Mouse (Mus musculus) CD4-positive helper T cell, adult 2 months (primary cell): ENCODE results near the gene Syne1.

ENCODE experiments used
- DNase-seq: peaks from one replicate; pipeline ENCODE4 v3.0.0-alpha.2; 2012; ENCODE audit warnings: low read depth, missing footprints, low spot score

Gene Syne1

GRCm38 (mm10) chr10:5309398-5309797 lies 241.9 kb downstream of the Syne1 start:
- DNase-seq, result no peak

GRCm38 (mm10) chr10:5305555-5305954 lies 245.7 kb downstream of the Syne1 start:
- DNase-seq, result no peak

- DNase-seq, result no peak
Observed at GRCm38 (mm10) chr10:5295291-5295891, 255.9 kb downstream of the Syne1 start.

- no peak for DNase-seq
Observed at GRCm38 (mm10) chr10:5289575-5289909, 261.7 kb downstream of the Syne1 start.

- no peak for DNase-seq
Observed at GRCm38 (mm10) chr10:5288716-5289574, 262.3 kb downstream of the Syne1 start.

- no peak for DNase-seq
Observed at GRCm38 (mm10) chr10:5288262-5288661, 263.0 kb downstream of the Syne1 start.

GRCm38 (mm10) chr10:5275769-5276168 lies 275.5 kb downstream of the Syne1 start:
- DNase-seq, result no peak

- no peak for DNase-seq
Observed at GRCm38 (mm10) chr10:5270641-5271040, 280.6 kb downstream of the Syne1 start.

- DNase-seq, result no peak
Observed at GRCm38 (mm10) chr10:5264418-5264817, 286.9 kb downstream of the Syne1 start.

- no peak for DNase-seq
Observed at GRCm38 (mm10) chr10:5262636-5263035, 288.6 kb downstream of the Syne1 start.

- no peak for DNase-seq
Observed at GRCm38 (mm10) chr10:5256686-5257085, 294.6 kb downstream of the Syne1 start.

GRCm38 (mm10) chr10:5253752-5254151 lies 297.5 kb downstream of the Syne1 start:
- DNase-seq, result no peak

- no peak for DNase-seq
Observed at GRCm38 (mm10) chr10:5250702-5251101, 300.6 kb downstream of the Syne1 start.

GRCm38 (mm10) chr10:5239680-5240079 lies 311.6 kb downstream of the Syne1 start:
- no peak for DNase-seq

- no peak for DNase-seq
Observed at GRCm38 (mm10) chr10:5236926-5237325, 314.4 kb downstream of the Syne1 start.

- DNase-seq, result no peak
Observed at GRCm38 (mm10) chr10:5236171-5236570, 315.1 kb downstream of the Syne1 start.

- DNase-seq, result no peak
Observed at GRCm38 (mm10) chr10:5234721-5235501, 316.4 kb downstream of the Syne1 start.

- no peak for DNase-seq
Observed at GRCm38 (mm10) chr10:5229129-5229528, 322.2 kb downstream of the Syne1 start.

GRCm38 (mm10) chr10:5227395-5228076 lies 323.7 kb downstream of the Syne1 start:
- DNase-seq, result peak; percentile 29

- DNase-seq, result no peak
Observed at GRCm38 (mm10) chr10:5215943-5216342, 335.3 kb downstream of the Syne1 start.

- no peak for DNase-seq
Observed at GRCm38 (mm10) chr10:5207905-5208641, 343.2 kb downstream of the Syne1 start.
